Mouse (Mus musculus) liver, embryonic 13.5 days (tissue): ENCODE measurements around the gene Tex26. TPM values are rescaled to one million over a fixed set of nuclear protein-coding genes. Genes with fewer than 3 reads are reported as not detected.

Experiments
- ATAC-seq: fragments of 200-750 bp; cut with Nextera tagmentation; 2 replicates; pipeline ENCODE4 v1.8.0; 2017; ENCODE audit warnings: low read depth, mild to moderate bottlenecking, moderate number of reproducible peaks, moderate library complexity
- DNase-seq: peaks from one replicate; pipeline ENCODE4 v3.0.0; 2022
- H3K27ac ChIP-seq: fragments of 300-500 bp; sonication (generic); 2 replicates; pipeline ENCODE4 v1.5.1; 2015; ENCODE audit warnings: moderate library complexity, mild to moderate bottlenecking, inconsistent platforms
- H3K27me3 ChIP-seq: fragments of 300-500 bp; sonication (generic); 2 replicates; pipeline ENCODE4 v1.6.1; 2015; ENCODE audit warnings: mild to moderate bottlenecking, inconsistent platforms
- H3K36me3 ChIP-seq: fragments of 300-500 bp; sonication (generic); 2 replicates; pipeline ENCODE4 v1.6.1; 2015; ENCODE audit warnings: mild to moderate bottlenecking, inconsistent platforms
- H3K4me1 ChIP-seq: fragments of 300-500 bp; sonication (generic); replicated peaks from 2 replicates; pipeline ENCODE4 v1.6.1; 2015; ENCODE audit warnings: inconsistent platforms
- H3K4me2 ChIP-seq: fragments of 300-500 bp; sonication (generic); 2 replicates; pipeline ENCODE4 v1.6.1; 2015; ENCODE audit warnings: inconsistent platforms, mild to moderate bottlenecking, moderate library complexity
- H3K4me3 ChIP-seq: fragments of 300-500 bp; sonication (generic); replicated peaks from 2 replicates; pipeline ENCODE4 v1.5.1; 2015; ENCODE audit warnings: mild to moderate bottlenecking, inconsistent platforms
- H3K9ac ChIP-seq: fragments of 300-500 bp; sonication (generic); 2 replicates; pipeline ENCODE4 v1.6.1; 2015; ENCODE audit warnings: mild to moderate bottlenecking, inconsistent platforms
- H3K9me3 ChIP-seq: fragments of 300-500 bp; sonication (generic); replicated peaks from 2 replicates; pipeline ENCODE4 v1.6.1; 2016; ENCODE audit warnings: inconsistent platforms
- WGBS: fragments of 180-500 bp; shearing (Covaris S2); methylation state at CpG from one replicate; pipeline ENCODE4 v1.1.7; 2015; ENCODE audit not compliant: insufficient replicate concordance; 5-methylcytosine and 5-hydroxymethylcytosine counted together
- polyA plus RNA-seq: library from polyadenylated mRNA; unstranded; fragments of >200 nt; fragmentation: Nextera tagmentation; extraction: Ambion mirVana; gene quantifications from 2 replicates; pipeline ENCODE4 v1.2.1, GENCODE M21; 2015

Gene Tex26
- polyA plus RNA-seq, 1 experiment from 2014 or later = 0.10 TPM

DNA sequence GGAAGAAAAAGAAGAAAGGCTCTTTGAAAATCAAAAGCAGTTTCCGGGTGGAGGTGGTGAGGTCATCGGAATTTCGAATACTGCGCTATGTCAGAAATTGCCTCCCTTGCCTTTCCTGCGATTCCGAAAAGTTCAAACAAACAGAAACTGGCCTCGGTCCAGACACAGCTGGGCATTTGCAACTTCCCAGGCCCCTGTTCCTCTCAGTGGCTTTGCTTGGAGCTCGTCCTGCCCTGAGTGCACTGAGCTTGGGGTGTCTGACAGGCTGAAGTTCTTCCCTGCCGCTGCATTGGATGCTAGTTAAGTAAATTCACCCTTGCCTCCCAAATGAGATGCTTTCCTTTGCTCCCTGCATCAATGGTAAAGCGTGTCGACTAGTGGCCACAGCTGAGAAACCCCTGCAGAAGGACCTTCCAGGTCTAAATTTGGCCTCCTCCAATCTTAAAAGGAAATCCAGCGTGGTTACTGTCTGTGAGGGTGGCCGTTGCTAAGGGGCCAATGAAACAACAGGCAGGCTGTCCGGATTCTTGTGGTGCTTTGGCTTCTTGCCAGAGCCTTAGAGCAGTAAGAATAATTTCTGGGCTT, 74.7 kb downstream of the Tex26 start:
- no peak overlapping the region for H3K9ac ChIP-seq
- H3K4me1 ChIP-seq = no peaks in the 10 kb centered on the region
- H3K27ac ChIP-seq = no peak overlapping the region
- H3K4me3 ChIP-seq = no peak overlapping the region
- H3K4me2 ChIP-seq = no peak overlapping the region
- H3K9me3 ChIP-seq = no peaks in the 10 kb centered on the region
- WGBS = 35% methylated on average over 14 of the region's 14 CpGs
- no peaks in the 10 kb centered on the region for H3K27me3 ChIP-seq
- H3K36me3 ChIP-seq = no peaks in the 10 kb centered on the region
- DNase-seq (no peak), ATAC-seq (no peak)

DNA sequence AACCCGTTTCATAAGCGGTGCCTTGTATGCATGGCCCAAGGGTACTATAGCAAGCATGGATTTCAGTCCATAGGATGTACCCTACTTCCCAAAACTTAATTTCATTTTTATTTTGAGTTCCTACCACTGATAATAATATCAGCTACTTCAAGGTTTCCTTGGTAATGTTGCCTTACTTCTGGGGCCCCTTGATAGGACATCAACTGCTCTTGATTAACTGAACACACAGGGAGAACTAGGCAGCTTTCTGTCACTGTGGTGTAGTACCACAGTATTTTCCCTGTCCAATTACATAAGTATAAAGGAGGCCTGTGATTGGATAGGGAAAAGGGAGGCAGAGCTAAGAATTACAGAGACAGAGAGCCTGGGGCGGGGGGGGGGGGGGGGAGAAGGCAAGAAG, 75.4 kb downstream of the Tex26 start:
- DNase-seq (no peak), ATAC-seq (no peak)
- Histone ChIP-seq H3K9me3 (no peaks in the 10 kb centered on the region), H3K27me3 (no peaks in the 10 kb centered on the region), H3K4me2 (no peak overlapping the region), H3K36me3 (no peaks in the 10 kb centered on the region), H3K4me3 (no peak overlapping the region), H3K9ac (no peak overlapping the region), H3K27ac (no peak overlapping the region), H3K4me1 (no peaks in the 10 kb centered on the region)
- WGBS = 70% methylated on average over 2 of the region's 3 CpGs

DNA sequence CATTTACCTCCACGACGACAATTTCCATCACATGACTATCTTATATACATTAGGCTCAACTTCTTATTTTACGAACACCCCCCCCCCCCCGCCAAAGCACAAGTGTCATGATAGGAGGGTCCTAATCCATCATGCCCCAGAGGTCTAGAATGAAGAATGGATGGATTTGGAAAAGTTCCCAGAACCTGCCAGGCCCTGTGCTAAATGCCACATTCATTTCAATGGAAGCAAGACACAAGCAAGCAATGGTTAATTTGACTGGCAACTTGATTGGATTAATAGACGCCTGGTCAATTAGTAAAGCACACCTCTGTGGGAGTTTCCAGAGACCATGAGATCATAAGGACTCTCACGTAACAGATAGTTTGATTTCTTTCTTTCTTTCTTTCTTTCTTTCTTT, 77.7 kb downstream of the Tex26 start:
- Histone ChIP-seq H3K9me3 (no peaks in the 10 kb centered on the region), H3K27me3 (no peaks in the 10 kb centered on the region), H3K4me2 (no peak overlapping the region), H3K4me1 (no peaks in the 10 kb centered on the region), H3K27ac (no peak overlapping the region), H3K36me3 (no peaks in the 10 kb centered on the region), H3K4me3 (no peak overlapping the region), H3K9ac (no peak overlapping the region)
- no peak for DNase-seq
- ATAC-seq = no peak
- 70% methylated on average over 6 of the region's 6 CpGs for WGBS

Other genes with a start within 250 kb of the Tex26 start
- gene Alox5ap, start 174.9 kb upstream of the Tex26 start, polyA plus RNA-seq = 22.5 and 24.7 TPM in 2 replicates
- gene Medag, start 27.9 kb upstream of the Tex26 start, polyA plus RNA-seq = 0.28 and 0.36 TPM in 2 replicates
- gene Wdr95, start 89.0 kb downstream of the Tex26 start, polyA plus RNA-seq = not detected in 2 replicates
- gene Hsph1, start 196.7 kb downstream of the Tex26 start, polyA plus RNA-seq = 45.2 and 60.6 TPM in 2 replicates
- 4.5 and 5.8 TPM in 2 replicates for gene B3glct, start 238.6 kb downstream of the Tex26 start, polyA plus RNA-seq